Mouse (Mus musculus): ENCODE data around the gene Nlgn1.

Nlgn1 gene

DNA sequence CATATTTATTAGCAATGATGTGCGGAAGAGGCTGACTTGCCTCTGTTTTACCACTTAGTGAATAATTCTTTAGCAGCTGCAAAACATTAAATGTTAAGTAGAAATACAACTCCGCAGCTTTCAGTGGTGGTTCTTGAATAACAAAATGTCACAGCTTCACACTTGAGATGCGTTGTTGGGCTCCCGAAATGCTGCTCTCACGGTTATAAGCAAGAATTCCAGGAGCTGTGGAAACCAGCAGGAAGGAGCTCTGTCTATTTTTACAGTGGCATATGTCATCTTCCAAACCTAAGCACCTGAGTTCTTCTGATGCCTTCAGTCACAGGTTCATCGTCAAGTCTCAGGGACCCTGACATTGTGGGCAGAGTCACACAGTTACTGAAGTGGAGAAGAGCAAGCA is 556.8 kb downstream of the Nlgn1 start:
- DNase-seq, result no peak

- DNase-seq, result no peak
These were observed 558.4 kb downstream of the Nlgn1 start for GRCm38 (mm10) chr3:25773908-25774307.

- no peak for DNase-seq
These were observed 558.8 kb downstream of the Nlgn1 start for GRCm38 (mm10) chr3:25773467-25773866.

GRCm38 (mm10) chr3:25763689-25764088 is 568.6 kb downstream of the Nlgn1 start:
- no peak for DNase-seq

- DNase-seq, result no peak
These were observed 574.4 kb downstream of the Nlgn1 start for GRCm38 (mm10) chr3:25757813-25758212.

- DNase-seq, result no peak
These were observed 608.1 kb downstream of the Nlgn1 start for GRCm38 (mm10) chr3:25724111-25724510.

GRCm38 (mm10) chr3:25721464-25721863 is 610.8 kb downstream of the Nlgn1 start:
- DNase-seq, result no peak

- no peak for DNase-seq
These were observed 624.9 kb downstream of the Nlgn1 start for GRCm38 (mm10) chr3:25707380-25707779.

- no peak for DNase-seq
These were observed 635.0 kb downstream of the Nlgn1 start for GRCm38 (mm10) chr3:25697231-25697630.

GRCm38 (mm10) chr3:25688789-25689464 is 643.3 kb downstream of the Nlgn1 start:
- no peak for DNase-seq

- no peak for DNase-seq
These were observed 648.6 kb downstream of the Nlgn1 start for GRCm38 (mm10) chr3:25683696-25684095.

DNA sequence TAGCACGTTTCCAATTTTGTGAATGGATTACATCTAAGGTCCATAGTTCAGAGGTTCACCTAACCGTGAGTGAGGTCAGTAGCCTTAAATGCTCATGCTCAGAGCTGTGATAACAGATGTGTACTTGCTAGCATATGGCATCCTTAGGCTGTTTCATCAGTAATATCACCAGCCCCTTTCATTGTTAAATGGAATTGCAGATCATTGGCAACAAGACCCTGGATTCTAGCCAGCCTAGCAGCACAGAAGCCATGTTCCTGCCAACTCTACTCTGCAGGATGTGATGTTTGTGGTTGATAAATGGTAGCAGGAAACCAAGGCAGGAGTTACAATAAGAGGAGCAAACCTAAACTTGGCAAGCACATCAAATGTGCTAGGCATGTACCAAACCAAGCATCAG is 652.9 kb downstream of the Nlgn1 start:
- DNase-seq, result no peak

DNA sequence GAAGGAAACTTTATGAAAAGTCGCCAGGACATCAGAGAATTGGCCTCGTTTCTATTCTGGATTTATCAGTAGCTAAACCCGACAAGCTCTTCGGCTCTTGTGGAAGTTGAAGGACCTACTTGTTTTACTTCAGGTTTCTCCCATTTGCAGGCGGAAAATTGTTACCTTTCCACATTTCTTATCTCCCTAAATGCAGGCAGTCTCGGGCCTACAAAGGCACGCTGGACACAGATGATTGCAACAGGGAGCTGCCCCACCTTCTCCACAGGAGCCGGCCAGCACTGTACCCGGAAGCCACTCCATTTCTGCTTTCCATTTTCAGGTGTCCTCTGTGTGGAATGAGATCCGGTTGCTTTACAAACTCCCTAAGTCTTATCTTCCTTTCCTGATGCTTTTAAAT is 656.4 kb downstream of the Nlgn1 start:
- no peak for DNase-seq

GRCm38 (mm10) chr3:25675069-25675468 is 657.2 kb downstream of the Nlgn1 start:
- DNase-seq, result no peak

DNA sequence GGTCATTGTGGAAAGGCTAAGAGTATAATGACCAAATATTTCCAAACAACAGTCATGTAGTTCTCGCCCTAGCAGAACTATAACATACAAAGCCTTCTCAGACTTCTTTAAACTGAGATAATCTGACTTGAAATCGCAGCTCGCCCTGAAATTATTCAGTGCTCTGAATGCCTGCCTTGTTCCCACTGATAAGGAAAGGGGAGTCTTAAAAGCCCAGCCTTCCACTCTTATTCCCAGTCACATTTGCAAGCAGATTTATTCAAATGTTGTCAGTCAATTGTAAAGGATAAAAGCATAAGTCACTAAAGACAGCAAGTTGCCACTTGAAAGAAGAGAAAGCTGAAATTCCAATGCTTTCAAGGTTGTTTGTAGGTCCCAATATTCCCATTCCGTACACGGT is 658.9 kb downstream of the Nlgn1 start:
- no peak for DNase-seq

DNA sequence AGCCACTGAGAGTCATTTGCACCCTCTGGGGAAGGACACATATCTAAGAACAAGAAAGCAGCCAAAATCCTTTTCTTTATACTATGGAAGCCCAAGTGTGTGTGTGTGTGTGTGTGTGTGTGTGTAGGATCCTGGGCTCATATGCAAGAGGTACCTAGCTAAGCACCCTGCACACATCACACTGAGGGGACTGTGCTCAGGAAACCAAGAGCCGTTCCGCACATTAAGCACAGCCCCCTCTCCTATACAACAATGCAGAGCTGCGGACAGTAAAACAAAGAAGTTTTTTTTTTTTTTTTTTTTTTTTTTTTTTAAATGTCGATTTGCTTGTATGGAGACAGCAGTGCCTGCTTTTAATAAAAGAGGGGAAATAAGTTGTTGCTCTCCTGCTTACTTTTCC is 659.5 kb downstream of the Nlgn1 start:
- no peak for DNase-seq

DNA sequence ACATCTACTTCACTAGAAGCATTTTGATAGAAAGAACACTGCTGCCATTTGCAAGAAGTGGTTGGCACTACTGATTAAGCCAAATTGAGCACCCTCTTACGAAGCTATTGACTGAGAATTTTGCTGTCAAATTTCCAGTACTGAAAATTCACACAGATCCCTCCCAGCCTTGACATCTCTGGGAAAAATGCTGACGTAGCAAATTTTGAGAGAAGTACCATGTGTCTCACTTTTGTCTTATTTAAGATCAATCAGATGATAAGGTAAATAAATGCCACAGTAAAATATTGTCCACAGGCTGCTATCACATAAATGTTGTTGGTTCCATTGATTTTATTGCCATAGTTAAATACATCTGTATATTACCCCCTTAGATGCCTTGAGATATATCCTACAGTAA is 668.8 kb downstream of the Nlgn1 start:
- no peak for DNase-seq

- no peak for DNase-seq
These were observed 672.0 kb downstream of the Nlgn1 start for GRCm38 (mm10) chr3:25660285-25660684.

DNA sequence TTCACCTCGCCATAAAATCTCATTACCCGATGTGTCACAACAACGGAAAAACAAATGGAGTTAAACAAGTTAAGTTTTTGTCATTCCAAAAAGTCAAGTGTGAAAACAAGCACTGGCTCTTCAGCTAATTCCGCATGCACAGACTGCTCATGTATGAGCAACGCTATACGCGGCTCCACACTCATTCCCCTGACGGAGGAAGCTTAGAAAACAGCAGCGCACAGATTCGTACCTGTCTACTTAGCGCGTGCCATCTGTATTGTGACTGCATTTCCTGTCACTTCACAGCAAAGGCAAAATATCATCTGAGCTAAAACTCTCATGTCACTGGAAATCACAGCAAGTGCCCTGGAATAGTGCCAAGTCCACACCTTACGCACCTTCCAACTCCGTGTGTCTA is 674.3 kb downstream of the Nlgn1 start:
- no peak for DNase-seq

- no peak for DNase-seq
These were observed 675.2 kb downstream of the Nlgn1 start for GRCm38 (mm10) chr3:25657074-25657473.

- no peak for DNase-seq
These were observed 679.2 kb downstream of the Nlgn1 start for GRCm38 (mm10) chr3:25653010-25653409.

- DNase-seq, result no peak
These were observed 686.2 kb downstream of the Nlgn1 start for GRCm38 (mm10) chr3:25645895-25646691.

DNA sequence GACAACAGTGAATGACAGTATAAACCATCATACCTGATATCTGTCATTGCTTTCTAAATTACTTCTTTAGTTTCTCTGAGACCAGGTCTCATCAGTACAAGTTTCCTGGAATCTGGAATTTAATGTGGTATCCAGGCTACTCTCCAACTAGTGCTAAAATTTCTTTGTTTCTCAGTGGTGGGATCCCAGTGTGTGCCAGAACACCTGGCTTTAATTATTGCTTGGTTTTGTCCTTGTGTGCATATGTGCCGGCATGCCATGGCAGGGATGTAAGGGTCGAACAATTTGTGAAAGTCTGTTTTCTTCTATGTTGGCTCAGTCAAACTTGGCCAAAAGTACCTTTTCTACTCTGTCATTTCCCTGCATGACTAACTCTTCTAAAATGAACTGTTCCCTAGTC is 703.1 kb downstream of the Nlgn1 start:
- no peak for DNase-seq

DNA sequence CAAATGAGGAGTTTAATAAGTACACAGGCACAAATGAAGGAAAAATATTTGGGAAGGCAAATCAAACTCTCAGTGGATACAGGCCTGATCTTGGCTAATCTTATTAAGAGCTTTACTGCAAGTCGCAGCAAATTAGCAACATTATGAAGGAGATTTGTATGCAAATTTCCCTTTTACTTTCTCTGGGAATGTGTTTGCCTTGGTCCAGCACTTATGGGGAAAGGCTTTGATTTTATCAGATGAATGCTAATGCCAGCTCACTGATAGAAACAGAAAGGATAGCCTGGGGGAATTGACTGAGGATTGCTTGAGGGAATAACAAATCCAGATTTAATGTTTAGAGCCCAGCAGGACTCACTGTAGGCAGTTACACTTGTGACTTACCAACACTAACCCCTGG is 725.7 kb downstream of the Nlgn1 start:
- DNase-seq, result no peak

DNA sequence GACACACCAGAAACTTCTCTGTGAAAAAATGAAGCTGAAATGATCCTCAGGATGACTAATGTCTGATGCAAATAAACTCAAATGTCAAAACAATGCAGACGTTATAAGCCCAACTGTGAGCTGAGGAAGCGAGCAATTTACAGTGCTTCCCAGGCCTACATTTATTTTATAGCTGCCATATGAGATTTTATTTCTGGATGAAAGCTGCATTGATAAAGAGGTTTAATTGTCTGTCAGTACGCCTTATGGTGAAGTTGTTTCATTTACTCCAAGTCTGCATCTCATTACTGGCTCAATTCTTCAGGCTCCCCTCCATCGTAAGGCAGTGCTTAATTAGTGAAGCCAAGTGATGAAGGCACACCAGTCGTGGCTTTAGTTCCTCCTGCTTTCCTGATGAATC is 734.7 kb downstream of the Nlgn1 start:
- DNase-seq, result no peak

All from B cell, adult 2 months (primary cell).